Mouse (Mus musculus) kidney, postnatal 4 days (tissue): Measurements from ENCODE around the gene Dok5.
A peak's percentile ranks its signal among the peaks of the same experiment; 100 is the strongest.

Experiments
- DNase-seq, 2 experiments: peaks; one replicate each; pipeline ENCODE4 v3.0.0; 2021; ENCODE audit warnings: mixed read lengths in 2 of 2

Gene Dok5

DNA sequence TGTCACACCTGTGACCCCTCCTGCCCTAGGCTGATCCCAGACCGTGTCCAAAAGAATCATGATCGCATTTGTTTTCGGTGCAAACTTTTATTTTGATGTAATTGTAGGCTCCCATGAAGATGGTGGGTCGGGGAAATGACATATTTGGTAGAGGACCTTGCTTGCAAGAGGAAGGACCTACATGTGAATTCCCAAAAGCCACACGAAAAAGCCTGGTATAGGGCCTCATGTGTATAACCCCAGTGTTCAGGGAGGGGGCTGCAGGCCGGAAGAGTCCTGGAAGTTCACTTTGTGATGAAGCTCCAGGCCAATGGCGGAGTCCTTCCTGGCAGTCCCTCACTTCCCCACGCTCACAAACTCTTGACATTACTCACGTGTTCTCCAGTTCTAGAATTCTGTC is 7.3 kb downstream of the Dok5 start:
- no peak for DNase-seq

DNA sequence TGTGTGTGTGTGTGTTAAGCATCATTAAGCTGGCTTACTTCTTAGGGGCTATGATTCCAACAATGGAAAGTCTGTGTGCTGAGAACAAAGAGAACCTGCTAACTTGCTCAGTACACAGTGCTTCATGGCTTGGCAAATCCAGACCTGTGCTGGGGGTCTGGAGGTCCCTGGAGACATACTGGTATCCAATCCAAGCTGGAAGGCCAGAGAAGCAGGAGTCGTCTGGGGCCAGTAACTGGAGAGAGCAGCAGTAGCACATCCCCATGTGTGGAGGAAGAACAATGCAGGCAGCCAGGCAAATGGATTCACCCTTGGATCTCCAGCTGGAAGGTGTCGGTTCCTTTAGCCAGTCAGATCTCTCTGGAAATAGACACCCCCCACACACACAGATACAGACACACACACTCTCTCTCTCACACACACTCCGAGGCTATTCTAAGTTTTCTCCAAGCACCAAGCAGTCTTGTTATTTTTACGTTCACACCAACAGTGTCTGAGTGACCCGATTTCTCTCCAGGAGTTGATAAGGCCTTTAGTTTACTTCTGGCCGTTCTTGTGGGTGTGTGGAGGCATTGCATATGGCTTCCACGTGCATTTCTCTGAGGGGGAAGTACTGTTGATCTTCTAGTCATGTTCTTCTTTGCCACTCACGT is 8.2 kb downstream of the Dok5 start:
- no peak for DNase-seq

GRCm38 (mm10) chr2:170743521-170743920 is 11.9 kb downstream of the Dok5 start:
- DNase-seq: no peak

GRCm38 (mm10) chr2:170748901-170749300 is 17.3 kb downstream of the Dok5 start:
- DNase-seq: no peak

DNA sequence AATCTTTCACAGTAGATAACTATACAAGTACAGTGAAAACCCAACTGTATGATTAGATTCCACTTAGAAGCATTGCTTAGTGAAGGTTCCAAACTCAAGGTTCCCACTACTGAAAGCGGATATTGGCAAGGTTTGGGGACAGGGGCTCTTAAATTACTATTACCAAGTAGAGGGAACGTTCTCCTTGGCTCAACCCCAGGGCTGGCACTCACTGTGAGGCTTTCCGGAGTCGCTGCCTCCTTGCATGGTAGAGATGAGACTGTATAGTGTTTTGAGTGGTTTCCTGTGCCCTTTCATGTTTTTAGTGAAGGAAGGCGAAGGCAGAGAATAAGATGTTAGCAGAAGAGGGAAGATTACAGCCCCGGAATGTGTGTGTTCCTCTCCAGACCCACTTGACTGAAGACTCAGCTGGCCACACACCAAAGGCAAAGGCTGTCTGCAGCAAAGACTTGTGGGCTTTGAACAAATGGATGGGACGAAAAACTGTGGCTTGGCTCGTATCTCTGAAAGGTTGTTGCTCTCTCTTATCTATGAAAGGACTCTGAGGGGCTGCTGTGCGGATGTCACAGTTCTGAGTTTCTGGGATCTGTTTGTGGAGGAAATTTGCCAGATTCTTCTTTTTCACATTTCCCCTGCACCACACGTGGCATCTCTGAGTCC is 20.7 kb downstream of the Dok5 start:
- DNase-seq: no peak

DNA sequence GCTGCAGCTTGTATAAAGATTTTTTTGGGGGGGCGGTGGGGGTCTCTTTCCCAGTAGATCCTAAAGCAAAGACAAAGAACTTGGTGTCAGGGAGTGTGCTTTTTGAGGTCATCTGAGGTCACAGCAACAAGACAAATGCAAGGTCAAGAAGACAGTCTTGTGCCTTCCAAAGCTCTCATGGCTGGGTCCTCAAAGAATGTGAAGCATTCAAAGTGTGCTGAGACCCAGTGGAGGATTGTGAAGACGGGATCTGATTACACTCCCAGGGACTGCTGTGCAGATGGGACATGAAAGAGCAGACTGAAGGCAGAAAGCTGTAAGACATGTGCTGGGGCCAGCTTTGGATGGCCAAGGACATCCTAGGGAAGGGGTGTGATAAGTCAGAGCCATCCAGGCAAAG is 24.2 kb downstream of the Dok5 start:
- DNase-seq: no peak

GRCm38 (mm10) chr2:170756667-170757066 is 25.1 kb downstream of the Dok5 start:
- no peak for DNase-seq

GRCm38 (mm10) chr2:170757228-170757875 is 25.7 kb downstream of the Dok5 start:
- peak; percentile 18 to 24 for DNase-seq

GRCm38 (mm10) chr2:170758201-170758600 is 26.6 kb downstream of the Dok5 start:
- no peak for DNase-seq

DNA sequence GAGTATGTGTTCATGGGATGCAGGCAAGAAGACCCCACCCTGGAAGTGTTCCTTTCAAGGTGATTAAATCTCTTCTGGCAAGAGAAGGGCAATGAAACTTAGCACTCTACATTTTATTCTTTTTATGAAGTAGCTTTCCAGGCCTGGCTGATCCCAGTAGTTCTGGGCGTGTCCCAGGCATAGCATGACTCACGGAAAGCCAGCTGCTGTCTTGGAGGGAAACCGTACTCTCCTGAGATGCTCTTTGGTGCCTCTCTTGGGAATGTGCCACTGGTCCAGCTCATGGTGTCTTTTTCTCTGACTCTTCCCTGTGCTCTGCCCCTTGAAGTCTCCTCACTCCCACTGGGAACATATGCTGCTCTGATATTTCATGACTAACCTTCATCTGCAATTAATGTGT is 33.1 kb downstream of the Dok5 start:
- DNase-seq: no peak

DNA sequence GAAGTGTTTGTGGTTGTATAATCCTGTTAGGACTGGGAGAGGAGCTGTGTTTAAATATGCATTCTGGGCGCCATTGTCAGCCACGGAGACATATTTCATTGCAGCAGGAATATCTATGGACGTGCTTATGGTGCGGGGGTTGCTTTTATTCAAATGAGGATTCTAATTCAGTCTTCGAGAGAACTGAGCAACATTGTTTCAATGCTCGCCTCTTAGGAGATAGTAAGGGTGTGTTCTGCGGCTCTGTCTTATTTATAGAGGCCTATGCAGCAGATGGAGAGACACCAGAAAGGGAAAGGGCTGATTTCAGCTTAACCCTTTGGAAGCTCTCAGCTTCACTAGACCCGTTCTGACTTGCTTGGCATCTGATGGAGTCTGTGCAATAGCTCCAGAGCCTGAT is 35.6 kb downstream of the Dok5 start:
- no peak for DNase-seq

- DNase-seq: no peak
These were observed 37.1 kb downstream of the Dok5 start for GRCm38 (mm10) chr2:170768699-170769098.

DNA sequence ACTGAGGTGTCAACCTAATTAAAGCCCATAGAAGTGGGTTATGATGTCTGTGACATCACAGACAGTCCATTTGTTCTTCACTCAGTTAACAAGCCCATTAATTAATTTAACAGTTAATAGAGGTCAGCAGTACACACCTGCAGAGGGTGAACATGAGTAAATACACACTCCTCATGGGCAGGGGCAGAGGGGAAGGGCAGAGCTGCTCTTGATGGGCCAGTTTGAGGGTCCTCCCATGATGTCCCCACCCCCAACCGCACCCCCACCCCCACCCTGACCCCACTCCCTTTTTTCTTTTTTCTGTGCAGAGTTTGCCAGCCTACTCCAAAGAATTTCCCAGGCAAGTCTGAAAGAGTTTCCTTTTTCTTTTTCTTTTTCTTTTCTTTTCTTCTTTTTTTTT is 39.9 kb downstream of the Dok5 start:
- DNase-seq: no peak

GRCm38 (mm10) chr2:170772126-170772884 is 40.7 kb downstream of the Dok5 start:
- peak in 1 of 2 experiments; percentile 17 for DNase-seq

GRCm38 (mm10) chr2:170772885-170773270 is 41.3 kb downstream of the Dok5 start:
- no peak for DNase-seq

- no peak for DNase-seq
These were observed 44.0 kb downstream of the Dok5 start for GRCm38 (mm10) chr2:170775577-170775976.

GRCm38 (mm10) chr2:170776107-170776506 is 44.5 kb downstream of the Dok5 start:
- no peak for DNase-seq

DNA sequence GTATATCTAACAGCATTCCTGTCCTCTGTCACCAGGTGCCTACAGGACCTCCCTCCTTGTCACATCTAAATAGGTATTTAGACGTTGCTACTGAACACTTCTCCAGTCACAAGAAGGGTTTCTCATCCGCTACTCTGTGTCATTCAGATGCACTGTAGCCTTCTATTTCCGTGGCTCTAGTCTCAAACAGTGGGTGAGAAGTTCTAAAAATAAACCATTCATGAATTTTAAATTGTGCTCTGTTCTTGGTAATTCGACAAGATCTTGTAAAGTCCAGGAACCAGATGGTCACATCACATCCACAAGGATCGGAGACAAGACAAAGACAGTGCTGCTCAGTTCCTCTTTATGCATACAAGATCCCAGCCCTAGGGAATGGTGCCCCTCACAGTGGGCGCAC is 46.0 kb downstream of the Dok5 start:
- no peak for DNase-seq

DNA sequence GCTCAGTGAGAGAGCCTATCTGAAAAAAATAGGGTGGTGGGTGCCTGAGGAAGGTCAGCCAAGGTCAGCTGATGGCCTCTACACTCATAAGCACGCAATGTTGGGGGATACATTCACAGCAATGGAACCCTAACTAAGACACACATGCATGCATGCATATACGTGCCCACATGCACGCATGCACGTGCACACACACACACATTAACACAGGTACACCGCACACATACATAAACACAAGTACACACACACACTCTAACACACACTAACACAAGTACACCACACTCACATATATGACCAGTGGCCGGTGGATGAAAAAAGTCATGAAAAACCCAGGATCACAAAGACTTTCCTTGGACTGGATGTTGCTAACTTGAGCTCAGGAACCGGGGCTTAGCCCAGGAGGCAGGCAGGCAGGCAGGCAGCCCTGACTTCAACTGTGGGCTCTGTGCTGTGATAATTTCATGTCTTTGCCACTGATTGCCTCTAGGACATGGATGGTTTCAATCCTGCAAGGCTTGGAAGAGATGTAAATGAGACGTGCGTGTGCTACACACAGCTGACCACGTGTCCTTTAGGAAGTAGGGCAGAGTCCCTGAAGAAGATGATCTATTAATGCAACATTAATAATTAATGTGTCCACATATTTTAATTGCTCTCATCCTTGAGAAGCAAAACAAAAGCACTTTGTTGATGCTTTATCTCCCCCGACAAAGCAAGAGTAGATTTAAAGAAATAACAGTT is 48.6 kb downstream of the Dok5 start:
- no peak for DNase-seq

- no peak for DNase-seq
These were observed 56.5 kb downstream of the Dok5 start for GRCm38 (mm10) chr2:170788101-170788500.

GRCm38 (mm10) chr2:170791332-170792017 is 59.9 kb downstream of the Dok5 start:
- peak in 1 of 2 experiments; percentile 24 for DNase-seq

- no peak for DNase-seq
These were observed 63.6 kb downstream of the Dok5 start for GRCm38 (mm10) chr2:170795242-170795641.
